Mouse (Mus musculus) urinary bladder, postnatal 4 days (tissue): Measurements from ENCODE around the gene Fstl4.
A peak's percentile ranks its signal among the peaks of the same experiment; 100 is the strongest.

ENCODE experiments used
- DNase-seq, 2 experiments: peaks; one replicate each; pipeline ENCODE4 v3.0.0; 2021 to 2022; ENCODE audit warnings: low spot score in 2 of 2

Gene Fstl4

GRCm38 (mm10) chr11:52910788-52911187 is 146.4 kb downstream of the Fstl4 start:
- no peak for DNase-seq

- DNase-seq = no peak
Measured at GRCm38 (mm10) chr11:52914431-52914830, 150.0 kb downstream of the Fstl4 start.

- no peak for DNase-seq
Measured at GRCm38 (mm10) chr11:52915648-52916047, 151.2 kb downstream of the Fstl4 start.

- DNase-seq = peak in 1 of 2 experiments; percentile 37
Measured at GRCm38 (mm10) chr11:52919231-52919960, 155.0 kb downstream of the Fstl4 start.

- DNase-seq = no peak
Measured at GRCm38 (mm10) chr11:52924196-52924595, 159.8 kb downstream of the Fstl4 start.

GRCm38 (mm10) chr11:52928321-52928720 is 163.9 kb downstream of the Fstl4 start:
- no peak for DNase-seq

GRCm38 (mm10) chr11:52939336-52940070 is 175.1 kb downstream of the Fstl4 start:
- DNase-seq = no peak

- no peak for DNase-seq
Measured at GRCm38 (mm10) chr11:52942967-52943366, 178.5 kb downstream of the Fstl4 start.

GRCm38 (mm10) chr11:52954995-52955394 is 190.6 kb downstream of the Fstl4 start:
- no peak for DNase-seq

GRCm38 (mm10) chr11:52968809-52969208 is 204.4 kb downstream of the Fstl4 start:
- DNase-seq = no peak

- DNase-seq = no peak
Measured at GRCm38 (mm10) chr11:52970396-52970795, 206.0 kb downstream of the Fstl4 start.

- no peak for DNase-seq
Measured at GRCm38 (mm10) chr11:52986986-52987385, 222.6 kb downstream of the Fstl4 start.

- no peak for DNase-seq
Measured at GRCm38 (mm10) chr11:52994688-52995087, 230.3 kb downstream of the Fstl4 start.

- no peak for DNase-seq
Measured at GRCm38 (mm10) chr11:52996434-52997093, 232.1 kb downstream of the Fstl4 start.

- DNase-seq = no peak
Measured at GRCm38 (mm10) chr11:52997421-52997820, 233.0 kb downstream of the Fstl4 start.

- DNase-seq = no peak
Measured at GRCm38 (mm10) chr11:53000226-53000625, 235.8 kb downstream of the Fstl4 start.

- no peak for DNase-seq
Measured at GRCm38 (mm10) chr11:53003361-53003760, 238.9 kb downstream of the Fstl4 start.

- DNase-seq = no peak
Measured at GRCm38 (mm10) chr11:53003811-53004210, 239.4 kb downstream of the Fstl4 start.

GRCm38 (mm10) chr11:53009597-53009996 is 245.2 kb downstream of the Fstl4 start:
- DNase-seq = no peak

GRCm38 (mm10) chr11:53011996-53012505 is 247.6 kb downstream of the Fstl4 start:
- no peak for DNase-seq

GRCm38 (mm10) chr11:53013906-53014305 is 249.5 kb downstream of the Fstl4 start:
- DNase-seq = no peak

- DNase-seq = no peak
Measured at GRCm38 (mm10) chr11:53016358-53017021, 252.1 kb downstream of the Fstl4 start.
